Mouse (Mus musculus): ENCODE data around the gene Nkx3-2. TPM values are rescaled to one million over a fixed set of nuclear protein-coding genes. Genes with fewer than 3 reads are reported as not detected.

The Nkx3-2 gene
- total and polyA plus RNA-seq, 3 experiments = not detected

DNA sequence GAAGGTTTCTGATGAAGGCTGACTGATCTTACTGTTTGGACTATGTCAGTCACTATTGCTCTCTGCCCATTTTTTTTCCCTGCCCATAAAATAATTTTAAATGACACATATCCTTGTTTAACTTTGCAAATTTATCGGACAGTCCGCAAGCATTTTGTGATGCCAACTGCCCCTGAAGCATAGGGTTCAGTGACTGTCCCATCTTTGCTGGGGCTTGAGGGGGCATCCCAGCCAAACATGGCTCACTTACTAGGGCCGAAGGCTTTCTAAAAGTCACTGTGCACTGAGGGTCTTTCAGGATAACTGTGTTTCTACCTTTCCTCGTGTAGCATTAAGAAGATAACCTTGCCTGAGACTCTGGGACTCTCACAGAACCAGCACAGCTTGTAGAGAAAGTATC, 11.6 kb downstream of the Nkx3-2 start:
- Histone ChIP-seq H3K4me3 (ENCODE audit: control insufficient read depth in 1 of 2, insufficient read depth in 1 of 2, low read depth in 2 of 2, low read length in 2 of 2) (no peak overlapping the region), H3K27ac (ENCODE audit: control insufficient read depth, low read depth, low read length) (no peak overlapping the region), H3K27me3 (ENCODE audit: control insufficient read depth in 1 of 2, insufficient read depth in 2 of 2, low read length in 2 of 2) (no peaks in the 10 kb centered on the region; a peak in 1 of 4 replicates), H3K79me2 (ENCODE audit: control insufficient read depth, insufficient read depth, low read length, poor library complexity) (no peaks in the 10 kb centered on the region), H3K9me3 (replicated peaks; ENCODE audit: insufficient read depth, low read length) (no peaks in the 10 kb centered on the region), H3K4me1 (ENCODE audit: control insufficient read depth in 1 of 2, insufficient read depth in 2 of 2, low read length in 2 of 2) (peaks cover 5 to 6% of the 10 kb centered on the region in 2 experiments; a peak in 2 of 4 replicates), H3K9ac (ENCODE audit: control insufficient read depth, low read depth, low read length, poor library complexity, severe bottlenecking) (no peak overlapping the region), H3K36me3 (ENCODE audit: control insufficient read depth in 1 of 2, insufficient read depth in 2 of 2, low read length in 2 of 2) (peaks cover 0 to 7% of the 10 kb centered on the region in 2 experiments; a peak in 2 of 4 replicates)
- no peak for TF ChIP-seq ZKSCAN1 (IDR thresholded peaks at IDR 0.05; ENCODE audit: low read depth, low read length)
- TF ChIP-seq SMC3 (IDR thresholded peaks at IDR 0.05; ENCODE audit: low read depth, low read length) = no peak
- TF ChIP-seq POLR2AphosphoS5 (IDR thresholded peaks at IDR 0.05; ENCODE audit: borderline replicate concordance, low read depth, low read length) = no peak
- no peak for DNase-seq (ENCODE audit: low read depth, low spot score)

DNA sequence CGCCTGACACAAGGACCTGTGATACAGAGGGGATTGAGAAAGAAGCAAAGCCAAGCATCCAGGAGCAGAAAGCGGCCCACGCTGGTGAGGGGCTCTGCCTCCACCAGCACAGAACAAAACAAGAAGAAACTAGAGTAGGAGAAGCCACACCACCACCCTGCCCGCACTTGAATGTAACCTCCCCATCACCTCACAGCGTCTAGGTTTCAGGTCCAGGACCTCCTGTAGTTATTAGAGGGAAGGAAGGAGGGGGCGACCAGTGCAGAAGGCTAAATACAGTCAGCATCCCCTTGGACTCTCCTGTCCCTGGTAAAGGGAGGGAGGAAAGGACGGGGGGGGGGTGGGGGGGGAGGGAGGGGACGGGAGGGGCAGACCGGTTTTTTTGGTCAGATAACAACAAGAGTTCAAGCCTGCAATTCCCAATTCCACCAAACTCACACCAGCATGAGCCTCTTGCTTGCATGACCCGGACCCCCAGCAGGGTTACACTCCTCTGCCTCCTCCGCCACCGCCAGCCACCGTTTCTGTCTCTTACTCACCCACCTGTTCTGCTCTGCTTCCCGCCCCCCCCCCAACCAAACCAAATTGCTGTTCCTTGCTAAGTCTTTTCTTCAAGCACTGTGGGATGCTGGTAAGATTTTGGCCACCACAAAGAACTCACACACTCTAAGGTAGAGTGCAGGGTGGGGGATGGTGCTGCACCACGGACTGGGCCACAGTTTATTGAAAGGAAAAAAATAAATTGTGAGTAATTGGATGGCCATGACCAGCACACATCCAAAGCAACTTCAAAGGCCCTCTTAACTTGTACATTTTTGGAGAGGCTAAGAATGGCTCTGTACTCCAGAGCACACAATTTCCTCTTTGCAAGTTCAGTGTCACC, 19.2 kb downstream of the Nkx3-2 start:
- Histone ChIP-seq H3K27ac (ENCODE audit: control insufficient read depth, low read depth, low read length) (no peak overlapping the region), H3K4me3 (ENCODE audit: control insufficient read depth in 1 of 2, insufficient read depth in 1 of 2, low read depth in 2 of 2, low read length in 2 of 2) (no peak overlapping the region), H3K27me3 (ENCODE audit: control insufficient read depth in 1 of 2, insufficient read depth in 2 of 2, low read length in 2 of 2) (peaks cover 0 to 1% of the 10 kb centered on the region in 2 experiments; a peak in 1 of 4 replicates), H3K36me3 (ENCODE audit: control insufficient read depth in 1 of 2, insufficient read depth in 2 of 2, low read length in 2 of 2) (no peaks in the 10 kb centered on the region), H3K9ac (ENCODE audit: control insufficient read depth, low read depth, low read length, poor library complexity, severe bottlenecking) (no peak overlapping the region), H3K79me2 (ENCODE audit: control insufficient read depth, insufficient read depth, low read length, poor library complexity) (no peaks in the 10 kb centered on the region), H3K9me3 (replicated peaks; ENCODE audit: insufficient read depth, low read length) (no peaks in the 10 kb centered on the region), H3K4me1 (ENCODE audit: control insufficient read depth in 1 of 2, insufficient read depth in 2 of 2, low read length in 2 of 2) (no peaks in the 10 kb centered on the region)
- no peak for TF ChIP-seq E2F4 (IDR thresholded peaks at IDR 0.05; ENCODE audit: borderline replicate concordance, low read depth, low read length)
- TF ChIP-seq UBTF (IDR thresholded peaks at IDR 0.05; ENCODE audit: borderline replicate concordance, insufficient read depth, low read depth, low read length) = no peak
- TF ChIP-seq MXI1 (IDR thresholded peaks at IDR 0.05; ENCODE audit: low read depth, low read length) = no peak
- no peak for TF ChIP-seq POLR2AphosphoS5 (IDR thresholded peaks at IDR 0.05; ENCODE audit: borderline replicate concordance, low read depth, low read length)
- TF ChIP-seq USF2 (IDR thresholded peaks at IDR 0.05; ENCODE audit: borderline replicate concordance in 1 of 2, insufficient read depth in 1 of 2, low read depth in 1 of 2, low read length in 2 of 2) = no peak
- no peak for TF ChIP-seq CHD2 (IDR thresholded peaks at IDR 0.05; ENCODE audit: low read length)
- no peak for TF ChIP-seq MEF2A (IDR thresholded peaks at IDR 0.05; ENCODE audit: extremely low read depth, insufficient replicate concordance, low read depth, low read length, poor library complexity, severe bottlenecking)
- no peak for TF ChIP-seq ZC3H11A (IDR thresholded peaks at IDR 0.05; ENCODE audit: low read depth, low read length)
- TF ChIP-seq ZMIZ1 (IDR thresholded peaks at IDR 0.05; ENCODE audit: low read depth, low read length) = no peak
- TF ChIP-seq TCF12 (IDR thresholded peaks at IDR 0.05; ENCODE audit: low read depth, low read length) = no peak
- no peak for DNase-seq (ENCODE audit: low read depth, low spot score)

Measured in MEL (cell line).